Mouse (Mus musculus) limb, embryonic 13.5 days (tissue): ENCODE measurements around the gene Mrgprb1. TPM values are rescaled to one million over a fixed set of nuclear protein-coding genes. Genes with fewer than 3 reads are reported as not detected.
"Not testable (repeated sequence)": the region's sequence is repeated elsewhere in the genome, so short reads cannot be mapped to it uniquely, and the experiment has no call there.

Experiments
- ATAC-seq: fragments of 200-750 bp; cut with Nextera tagmentation; 2 replicates; pipeline ENCODE4 v1.8.0; 2017; ENCODE audit warnings: low read depth, moderate number of reproducible peaks, moderate TSS enrichment; ENCODE audit not compliant: low FRiP score
- H3K27ac ChIP-seq: fragments of 300-500 bp; sonication (generic); 2 replicates; pipeline ENCODE4 v1.5.1; 2015; ENCODE audit warnings: inconsistent platforms, mild to moderate bottlenecking, moderate library complexity
- H3K27me3 ChIP-seq: fragments of 300-500 bp; sonication (generic); 2 replicates; pipeline ENCODE4 v1.6.1; 2015; ENCODE audit warnings: mild to moderate bottlenecking, inconsistent platforms
- H3K36me3 ChIP-seq: fragments of 300-500 bp; sonication (generic); 2 replicates; pipeline ENCODE4 v1.6.1; 2015; ENCODE audit warnings: inconsistent platforms, mild to moderate bottlenecking, moderate library complexity
- H3K4me1 ChIP-seq: fragments of 300-500 bp; sonication (generic); 2 replicates; pipeline ENCODE4 v1.6.1; 2015; ENCODE audit warnings: inconsistent platforms
- H3K4me2 ChIP-seq: fragments of 300-500 bp; sonication (generic); replicated peaks from 2 replicates; pipeline ENCODE4 v1.6.1; 2015; ENCODE audit warnings: inconsistent platforms, mild to moderate bottlenecking, moderate library complexity
- H3K4me3 ChIP-seq: fragments of 300-500 bp; sonication (generic); 2 replicates; pipeline ENCODE4 v1.5.1; 2015; ENCODE audit warnings: moderate library complexity, mild to moderate bottlenecking, inconsistent platforms
- H3K9ac ChIP-seq: fragments of 300-500 bp; sonication (generic); 2 replicates; pipeline ENCODE4 v1.6.1; 2015; ENCODE audit warnings: mild to moderate bottlenecking, inconsistent platforms
- H3K9me3 ChIP-seq: fragments of 300-500 bp; sonication (generic); 2 replicates; pipeline ENCODE4 v1.6.1; 2016; ENCODE audit warnings: inconsistent platforms
- WGBS: fragments of 180-500 bp; shearing (Covaris S2); methylation state at CpG from one replicate; pipeline ENCODE4 v1.1.7; 2015; 5-methylcytosine and 5-hydroxymethylcytosine counted together
- polyA plus RNA-seq: library from polyadenylated mRNA; unstranded; fragments of >200 nt; fragmentation: Nextera tagmentation; extraction: Ambion mirVana; gene quantifications from 2 replicates; pipeline ENCODE4 v1.2.1, GENCODE M21; 2015

Gene Mrgprb1
- not detected in 2 replicates for polyA plus RNA-seq

GRCm38 (mm10) chr7:48456242-48456641 is at the start of gene Mrgprb1:
Gene Mrgprb1 (minus strand): TSS chr7:48456342.
- Histone ChIP-seq H3K4me1 (no peaks in the 10 kb centered on the region), H3K9me3 (peaks cover 22% of the 10 kb centered on the region), H3K4me2 (no peak within 1 kb of the TSS), H3K9ac (no peak within 1 kb of the TSS), H3K4me3 (no peak within 1 kb of the TSS), H3K27me3 (no peaks in the 10 kb centered on the region), H3K36me3 (no peaks in the 10 kb centered on the region), H3K27ac (no peak within 1 kb of the TSS)
- WGBS: 85% methylated on average over 3 of the region's 3 CpGs
- ATAC-seq: no peak

GRCm38 (mm10) chr7:48499221-48499620 is 43.1 kb upstream of the Mrgprb1 start, which contains the start of gene Mrgprx2:
Gene Mrgprx2 (minus strand): TSS chr7:48499321.
- no peak within 1 kb of the TSS for H3K4me2 ChIP-seq
- H3K27ac ChIP-seq: no peak within 1 kb of the TSS

GRCm38 (mm10) chr7:48436581-48436980 is 19.6 kb downstream of the Mrgprb1 start:
- ATAC-seq: no peak
- Histone ChIP-seq H3K9ac (no peak overlapping the region), H3K36me3 (no peaks in the 10 kb centered on the region), H3K4me3 (no peak overlapping the region), H3K4me1 (no peaks in the 10 kb centered on the region), H3K4me2 (no peak overlapping the region), H3K27ac (no peak overlapping the region), H3K9me3 (peaks cover 19% of the 10 kb centered on the region), H3K27me3 (no peaks in the 10 kb centered on the region)
- WGBS: 57% methylated on average over 3 of the region's 3 CpGs

More at GRCm38 (mm10) chr7:48499221-48499620, 43.1 kb upstream of the Mrgprb1 start, which contains the start of gene Mrgprx2:
- Histone ChIP-seq H3K4me3 (no peak within 1 kb of the TSS), H3K36me3 (no peaks in the 10 kb centered on the region), H3K4me1 (no peaks in the 10 kb centered on the region), H3K9me3 (peaks cover 8% of the 10 kb centered on the region; the same call in 1 of the 2 replicates), H3K27me3 (no peaks in the 10 kb centered on the region), H3K9ac (no peak within 1 kb of the TSS)
- no peak for ATAC-seq

- not testable (repeated sequence) for H3K27me3 ChIP-seq, H3K4me1 ChIP-seq
- WGBS: 80% methylated on average over 3 of the region's 3 CpGs
Observed at GRCm38 (mm10) chr7:48435936-48436335, 20.2 kb downstream of the Mrgprb1 start.

More at GRCm38 (mm10) chr7:48435936-48436335, 20.2 kb downstream of the Mrgprb1 start:
- peaks cover 22% of the 10 kb centered on the region for H3K9me3 ChIP-seq
- H3K4me2 ChIP-seq, H3K36me3 ChIP-seq, H3K27ac ChIP-seq, H3K4me3 ChIP-seq, H3K9ac ChIP-seq, ATAC-seq: not testable (repeated sequence)

Other genes starting within 250 kb of the Mrgprb1 start
- gene Mrgprb8, start 67.8 kb downstream of the Mrgprb1 start, polyA plus RNA-seq: not detected in 2 replicates
- gene Mrgprx2, start 43.0 kb upstream of the Mrgprb1 start, polyA plus RNA-seq: not detected in 2 replicates
- not detected in 2 replicates for gene Mrgprb2, start 101.7 kb upstream of the Mrgprb1 start, polyA plus RNA-seq
- gene Mrgprb3, start 187.5 kb upstream of the Mrgprb1 start, polyA plus RNA-seq: not detected in 2 replicates